Mouse (Mus musculus) cerebellum, adult 2 months (tissue): ENCODE data around the gene Rtp3. TPM values are rescaled to one million over a fixed set of nuclear protein-coding genes. Genes with fewer than 3 reads are reported as not detected.

Experiments used
- DNase-seq, 2 experiments: peaks; one replicate each; pipeline ENCODE4 v3.0.0; 2021
- H3K27ac ChIP-seq: fragments of 200-500 bp; 2 replicates; pipeline ENCODE4 v1.5.1; 2012; ENCODE audit warnings: low read length, control low read depth, inconsistent platforms; ENCODE audit not compliant: insufficient read depth
- H3K27me3 ChIP-seq: fragments of 200-500 bp; 2 replicates; pipeline ENCODE4 v1.6.1; 2012; ENCODE audit warnings: inconsistent platforms, mild to moderate bottlenecking, low read length, moderate library complexity; ENCODE audit not compliant: control insufficient read depth, insufficient read depth
- H3K4me1 ChIP-seq: fragments of 200-500 bp; 2 replicates; pipeline ENCODE4 v1.6.1; 2011; ENCODE audit warnings: low read length; ENCODE audit not compliant: control insufficient read depth, insufficient read depth
- H3K4me3 ChIP-seq: fragments of 200-500 bp; replicated peaks from 2 replicates; pipeline ENCODE3; 2011; ENCODE audit warnings: mild to moderate bottlenecking, low read depth, low read length, control low read depth; ENCODE audit not compliant: insufficient read depth
- CTCF ChIP-seq: fragments of 200-500 bp; IDR thresholded peaks from 2 replicates; pipeline ENCODE4 v1.5.1; 2011; ENCODE audit warnings: low read depth, mild to moderate bottlenecking, control low read depth, low read length, moderate library complexity, borderline replicate concordance; ENCODE audit not compliant: insufficient read depth
- POLR2A ChIP-seq: fragments of 200-500 bp; IDR thresholded peaks from 2 replicates; pipeline ENCODE4 v1.6.1; 2011; ENCODE audit warnings: low read length, control low read depth, borderline replicate concordance; ENCODE audit not compliant: insufficient read depth
- WGBS: fragments of 180-500 bp; shearing (Covaris S2); methylation state at CpG from one replicate; pipeline ENCODE4 v1.1.7; 2018; 5-methylcytosine and 5-hydroxymethylcytosine counted together
- polyA plus RNA-seq: library from polyadenylated mRNA; depleted of rRNA; stranded (reverse); fragments of >200 nt; gene quantifications from 2 replicates; pipeline ENCODE4 v1.2.3, GENCODE M21; 2012

The Rtp3 gene
- polyA plus RNA-seq, 1 experiment: 0.34 TPM

GRCm38 (mm10) chr9:110965910-110966231, 24.5 kb downstream of the Rtp3 start:
- no peak for DNase-seq
- no peak overlapping the region for H3K27ac ChIP-seq
- H3K4me1 ChIP-seq: no peaks in the 10 kb centered on the region
- no peak overlapping the region for H3K4me3 ChIP-seq
- WGBS: 72% methylated on average over 2 of the region's 2 CpGs
- no peaks in the 10 kb centered on the region for H3K27me3 ChIP-seq
- TF ChIP-seq POLR2A: no peak
- TF ChIP-seq CTCF: no peak

- Histone ChIP-seq H3K27me3 (no peaks in the 10 kb centered on the region), H3K4me3 (no peak overlapping the region), H3K27ac (no peak overlapping the region), H3K4me1 (no peaks in the 10 kb centered on the region)
- 91% methylated on average over 22 of the region's 22 CpGs for WGBS
- no peak for DNase-seq
- no peak for TF ChIP-seq POLR2A
- TF ChIP-seq CTCF: no peak
These were observed 25.1 kb downstream of the Rtp3 start for GRCm38 (mm10) chr9:110965062-110965909.

DNA sequence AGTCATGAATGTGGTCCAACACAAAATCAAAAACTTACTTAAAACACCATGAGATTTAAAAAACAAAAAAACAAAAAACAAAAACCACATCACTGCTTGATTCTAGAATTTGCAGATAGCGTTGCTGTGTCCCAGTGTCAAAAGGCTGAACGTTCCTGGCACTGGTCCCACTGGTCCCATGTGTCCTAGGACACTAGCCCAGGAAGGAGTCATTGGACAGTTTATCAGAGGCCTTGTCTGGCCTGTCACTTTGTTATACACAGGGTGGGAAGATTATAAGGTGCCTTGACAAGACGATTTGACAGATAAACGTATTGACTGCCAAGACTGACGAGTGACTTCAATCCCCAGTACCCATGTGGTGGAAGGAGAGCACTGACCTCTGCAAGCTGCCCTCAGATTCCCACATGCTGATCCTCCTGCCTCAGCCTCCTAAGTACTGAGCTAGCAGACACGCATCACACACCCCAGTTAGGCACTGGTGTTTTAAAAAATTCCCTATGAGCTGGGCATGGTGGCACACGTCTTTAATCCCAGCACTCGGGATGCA, 26.7 kb downstream of the Rtp3 start:
- Histone ChIP-seq H3K4me1 (no peaks in the 10 kb centered on the region), H3K4me3 (no peak overlapping the region), H3K27me3 (no peaks in the 10 kb centered on the region), H3K27ac (no peak overlapping the region)
- WGBS: 67% methylated on average over 8 of the region's 8 CpGs
- TF ChIP-seq CTCF (no peak), POLR2A (no peak)
- no peak for DNase-seq

DNA sequence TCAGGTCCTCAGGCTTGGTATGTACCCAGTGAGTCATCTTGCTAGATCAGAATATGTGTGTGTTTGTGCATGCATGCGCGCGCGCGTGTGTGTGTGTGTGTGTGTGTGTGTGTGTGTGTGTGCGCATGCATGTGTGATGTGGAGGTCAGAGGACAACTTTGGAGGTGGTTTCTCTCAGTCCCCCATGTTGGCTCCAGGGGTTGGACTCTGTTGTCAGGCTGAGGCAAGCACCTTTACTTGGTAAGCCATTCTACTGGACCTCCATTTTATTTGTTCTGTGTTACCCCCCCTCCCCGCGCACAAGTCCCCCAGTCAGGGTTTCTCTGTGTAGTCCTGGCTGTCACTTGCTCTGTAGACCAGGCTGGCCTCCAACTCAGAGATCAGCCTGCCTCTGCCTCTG, 29.0 kb downstream of the Rtp3 start:
- no peak for DNase-seq
- WGBS: 98% methylated on average over 8 of the region's 8 CpGs
- Histone ChIP-seq H3K27me3 (no peaks in the 10 kb centered on the region), H3K4me1 (no peaks in the 10 kb centered on the region), H3K4me3 (no peak overlapping the region), H3K27ac (no peak overlapping the region)
- TF ChIP-seq POLR2A: no peak
- no peak for TF ChIP-seq CTCF

- WGBS: 85% methylated on average over 13 of the region's 13 CpGs
- no peak overlapping the region for H3K27ac ChIP-seq
- TF ChIP-seq CTCF (no peak), POLR2A (no peak)
- H3K4me1 ChIP-seq: no peaks in the 10 kb centered on the region
- no peak for DNase-seq
- H3K4me3 ChIP-seq: no peak overlapping the region
- H3K27me3 ChIP-seq: no peaks in the 10 kb centered on the region
These were observed 29.9 kb downstream of the Rtp3 start for GRCm38 (mm10) chr9:110960230-110961149.

- 75% methylated on average over 5 of the region's 5 CpGs for whole genome bisulfite sequencing
- H3K4me1 ChIP-seq: no peaks in the 10 kb centered on the region
- no peak overlapping the region for H3K4me3 ChIP-seq
- no peak for DNase-seq
- H3K27me3 ChIP-seq: no peaks in the 10 kb centered on the region
- TF ChIP-seq POLR2A (no peak), CTCF (no peak)
- H3K27ac ChIP-seq: no peak overlapping the region
These were observed 30.7 kb downstream of the Rtp3 start for GRCm38 (mm10) chr9:110959669-110960068.

GRCm38 (mm10) chr9:110955962-110956361, 34.4 kb downstream of the Rtp3 start:
- TF ChIP-seq POLR2A (no peak), CTCF (no peak)
- Histone ChIP-seq H3K4me1 (0 out of 2 replicates have a peak, but pooled peaks cover 3% of the 10 kb centered on the region), H3K27ac (no peak overlapping the region), H3K27me3 (no peaks in the 10 kb centered on the region), H3K4me3 (no peak overlapping the region)
- 68% methylated on average over 6 of the region's 6 CpGs for WGBS
- DNase-seq: no peak
